Mouse (Mus musculus) embryonic facial prominence, embryonic 13.5 days (tissue): ENCODE measurements at regions not wholly inside any gene's neighbourhood (a gene's known extent, or its start where the extent isn't known, plus 50 kb on each side); places are given as distances from the start of the nearest gene placed in this dataset.

Source experiments
- ATAC-seq: fragments of 200-750 bp; cut with Nextera tagmentation; 2 replicates; pipeline ENCODE4 v1.8.0; 2017; ENCODE audit warnings: low read depth; ENCODE audit not compliant: insufficient number of reproducible peaks, insufficient read depth, low FRiP score, low TSS enrichment
- H3K27ac ChIP-seq: fragments of 300-500 bp; sonication (generic); 2 replicates; pipeline ENCODE4 v1.5.1; 2015; ENCODE audit warnings: moderate library complexity, mild to moderate bottlenecking, inconsistent platforms
- H3K27me3 ChIP-seq: fragments of 300-500 bp; sonication (generic); 2 replicates; pipeline ENCODE4 v1.6.1; 2015; ENCODE audit warnings: mild to moderate bottlenecking, inconsistent platforms
- H3K36me3 ChIP-seq: fragments of 300-500 bp; sonication (generic); 2 replicates; pipeline ENCODE4 v1.6.1; 2015; ENCODE audit warnings: mild to moderate bottlenecking, inconsistent platforms
- H3K4me1 ChIP-seq: fragments of 300-500 bp; sonication (generic); 2 replicates; pipeline ENCODE4 v1.6.1; 2015; ENCODE audit warnings: inconsistent platforms
- H3K4me2 ChIP-seq: fragments of 300-500 bp; sonication (generic); 2 replicates; pipeline ENCODE4 v1.6.1; 2015; ENCODE audit warnings: moderate library complexity, mild to moderate bottlenecking, inconsistent platforms
- H3K4me3 ChIP-seq: fragments of 300-500 bp; sonication (generic); 2 replicates; pipeline ENCODE4 v1.5.1; 2015; ENCODE audit warnings: mild to moderate bottlenecking, inconsistent platforms
- H3K9ac ChIP-seq: fragments of 300-500 bp; sonication (generic); 2 replicates; pipeline ENCODE4 v1.6.1; 2015; ENCODE audit warnings: mild to moderate bottlenecking, inconsistent platforms
- H3K9me3 ChIP-seq: fragments of 300-500 bp; sonication (generic); 2 replicates; pipeline ENCODE4 v1.6.1; 2016; ENCODE audit warnings: inconsistent platforms
- WGBS: fragments of 180-500 bp; shearing (Covaris S2); methylation state at CpG from one replicate; pipeline ENCODE4 v1.1.7; 2015; ENCODE audit warnings: mixed read lengths; 5-methylcytosine and 5-hydroxymethylcytosine counted together

GRCm38 (mm10) chr1:119253371-119253851, 168.6 kb downstream of the Inhbb start:
- Histone ChIP-seq H3K4me1 (peaks cover 3% of the 10 kb centered on the region; the same call in 1 of the 2 replicates), H3K27ac (no peak overlapping the region), H3K27me3 (no peaks in the 10 kb centered on the region), H3K9me3 (no peaks in the 10 kb centered on the region), H3K36me3 (no peaks in the 10 kb centered on the region), H3K9ac (no peak overlapping the region), H3K4me3 (no peak overlapping the region), H3K4me2 (no peak overlapping the region)
- 31% methylated on average over 7 of the region's 7 CpGs for WGBS
- ATAC-seq: no peak

GRCm38 (mm10) chr1:119252403-119252802, 169.6 kb downstream of the Inhbb start:
- Histone ChIP-seq H3K4me2 (no peak overlapping the region), H3K27ac (no peak overlapping the region), H3K36me3 (no peaks in the 10 kb centered on the region), H3K4me3 (no peak overlapping the region), H3K9me3 (no peaks in the 10 kb centered on the region), H3K27me3 (no peaks in the 10 kb centered on the region), H3K9ac (no peak overlapping the region), H3K4me1 (peaks cover 3% of the 10 kb centered on the region; the same call in 1 of the 2 replicates)
- ATAC-seq: no peak
- WGBS: 90% methylated on average over 6 of the region's 6 CpGs

GRCm38 (mm10) chr1:119251741-119252140, 170.3 kb downstream of the Inhbb start:
- H3K4me2 ChIP-seq: no peak overlapping the region
- no peak for ATAC-seq
- WGBS: 88% methylated on average over 5 of the region's 5 CpGs
- no peak overlapping the region for H3K27ac ChIP-seq
- no peak overlapping the region for H3K9ac ChIP-seq
- H3K27me3 ChIP-seq: no peaks in the 10 kb centered on the region
- H3K9me3 ChIP-seq: no peaks in the 10 kb centered on the region
- H3K4me3 ChIP-seq: no peak overlapping the region
- H3K4me1 ChIP-seq: peaks cover 3% of the 10 kb centered on the region; the same call in 1 of the 2 replicates
- no peaks in the 10 kb centered on the region for H3K36me3 ChIP-seq

GRCm38 (mm10) chr1:119248776-119249495, 173.1 kb downstream of the Inhbb start:
- no peaks in the 10 kb centered on the region for H3K27me3 ChIP-seq
- H3K9me3 ChIP-seq: no peaks in the 10 kb centered on the region
- H3K36me3 ChIP-seq: no peaks in the 10 kb centered on the region
- ATAC-seq: no peak
- H3K4me1 ChIP-seq: peaks cover 3% of the 10 kb centered on the region; the same call in 1 of the 2 replicates
- H3K4me3 ChIP-seq: no peak overlapping the region
- H3K27ac ChIP-seq: no peak overlapping the region
- H3K4me2 ChIP-seq: no peak overlapping the region
- 85% methylated on average over 5 of the region's 5 CpGs for WGBS
- no peak overlapping the region for H3K9ac ChIP-seq

GRCm38 (mm10) chr1:119247117-119247516, 174.9 kb downstream of the Inhbb start:
- Histone ChIP-seq H3K4me1 (no peaks in the 10 kb centered on the region), H3K4me2 (no peak overlapping the region), H3K27ac (no peak overlapping the region), H3K9me3 (no peaks in the 10 kb centered on the region), H3K9ac (no peak overlapping the region), H3K4me3 (no peak overlapping the region), H3K36me3 (no peaks in the 10 kb centered on the region), H3K27me3 (no peaks in the 10 kb centered on the region)
- WGBS: 44% methylated on average over 3 of the region's 3 CpGs
- ATAC-seq: no peak

GRCm38 (mm10) chr1:119238463-119238862, 183.6 kb downstream of the Inhbb start:
- ATAC-seq: no peak

GRCm38 (mm10) chr1:119236787-119237186, 183.4 kb upstream of the Gli2 start:
- Histone ChIP-seq H3K36me3 (no peaks in the 10 kb centered on the region), H3K4me3 (no peak overlapping the region), H3K4me2 (no peak overlapping the region), H3K9ac (no peak overlapping the region), H3K27me3 (no peaks in the 10 kb centered on the region), H3K27ac (no peak overlapping the region), H3K9me3 (peaks cover 7% of the 10 kb centered on the region; the same call in 1 of the 2 replicates), H3K4me1 (no peaks in the 10 kb centered on the region)
- 43% methylated on average over 3 of the region's 3 CpGs for WGBS
- ATAC-seq: no peak

More at GRCm38 (mm10) chr1:119238463-119238862, 183.6 kb downstream of the Inhbb start:
- Histone ChIP-seq H3K9me3 (no peaks in the 10 kb centered on the region), H3K27ac (no peak overlapping the region), H3K4me1 (no peaks in the 10 kb centered on the region), H3K36me3 (no peaks in the 10 kb centered on the region), H3K4me2 (no peak overlapping the region), H3K27me3 (no peaks in the 10 kb centered on the region), H3K4me3 (no peak overlapping the region), H3K9ac (no peak overlapping the region)
- 32% methylated on average over 10 of the region's 10 CpGs for WGBS

- no peak overlapping the region for H3K27ac ChIP-seq
- H3K4me2 ChIP-seq: no peak overlapping the region
- H3K4me1 ChIP-seq: no peaks in the 10 kb centered on the region
- 81% methylated on average over 9 of the region's 9 CpGs for WGBS
- H3K4me3 ChIP-seq: no peak overlapping the region
- no peak for ATAC-seq
- peaks cover 7% of the 10 kb centered on the region; the same call in 1 of the 2 replicates for H3K9me3 ChIP-seq
- H3K27me3 ChIP-seq: no peaks in the 10 kb centered on the region
- H3K36me3 ChIP-seq: no peaks in the 10 kb centered on the region
- H3K9ac ChIP-seq: no peak overlapping the region
Measured at GRCm38 (mm10) chr1:119234449-119234848, 181.0 kb upstream of the Gli2 start.

- no peak for ATAC-seq
- 76% methylated on average over 2 of the region's 2 CpGs for WGBS
Measured at GRCm38 (mm10) chr1:119226996-119227395, 173.6 kb upstream of the Gli2 start.

GRCm38 (mm10) chr1:119223876-119224275, 170.5 kb upstream of the Gli2 start:
- WGBS: 91% methylated on average over 8 of the region's 8 CpGs
- no peak for ATAC-seq
- H3K27ac ChIP-seq: no peak overlapping the region

More at GRCm38 (mm10) chr1:119226996-119227395, 173.6 kb upstream of the Gli2 start:
- H3K27ac ChIP-seq: no peak overlapping the region
- no peaks in the 10 kb centered on the region for H3K36me3 ChIP-seq
- no peak overlapping the region for H3K4me3 ChIP-seq
- H3K9ac ChIP-seq: no peak overlapping the region
- no peaks in the 10 kb centered on the region for H3K9me3 ChIP-seq
- H3K27me3 ChIP-seq: no peaks in the 10 kb centered on the region
- H3K4me2 ChIP-seq: no peak overlapping the region
- H3K4me1 ChIP-seq: no peaks in the 10 kb centered on the region

GRCm38 (mm10) chr1:119221901-119222300, 168.5 kb upstream of the Gli2 start:
- H3K9me3 ChIP-seq: no peaks in the 10 kb centered on the region
- H3K4me3 ChIP-seq: no peak overlapping the region
- ATAC-seq: no peak
- no peak overlapping the region for H3K4me2 ChIP-seq
- WGBS: 81% methylated on average over 6 of the region's 6 CpGs
- H3K27ac ChIP-seq: no peak overlapping the region
- peaks cover 8% of the 10 kb centered on the region; the same call in 1 of the 2 replicates for H3K4me1 ChIP-seq
- H3K9ac ChIP-seq: no peak overlapping the region
- H3K36me3 ChIP-seq: no peaks in the 10 kb centered on the region
- no peaks in the 10 kb centered on the region for H3K27me3 ChIP-seq

More at GRCm38 (mm10) chr1:119223876-119224275, 170.5 kb upstream of the Gli2 start:
- Histone ChIP-seq H3K9me3 (no peaks in the 10 kb centered on the region), H3K27me3 (no peaks in the 10 kb centered on the region), H3K4me3 (no peak overlapping the region), H3K36me3 (no peaks in the 10 kb centered on the region), H3K9ac (no peak overlapping the region), H3K4me2 (no peak overlapping the region), H3K4me1 (no peaks in the 10 kb centered on the region)

- Histone ChIP-seq H3K4me2 (no peak overlapping the region), H3K9ac (no peak overlapping the region), H3K4me1 (peaks cover 8% of the 10 kb centered on the region; the same call in 1 of the 2 replicates), H3K27ac (no peak overlapping the region), H3K4me3 (no peak overlapping the region), H3K27me3 (no peaks in the 10 kb centered on the region), H3K36me3 (no peaks in the 10 kb centered on the region), H3K9me3 (no peaks in the 10 kb centered on the region)
- no peak for ATAC-seq
- whole genome bisulfite sequencing: 79% methylated on average over 7 of the region's 7 CpGs
Measured at GRCm38 (mm10) chr1:119221012-119221411, 167.6 kb upstream of the Gli2 start.
